Mouse (Mus musculus): ENCODE results near the gene Pax4.

The Pax4 gene

DNA sequence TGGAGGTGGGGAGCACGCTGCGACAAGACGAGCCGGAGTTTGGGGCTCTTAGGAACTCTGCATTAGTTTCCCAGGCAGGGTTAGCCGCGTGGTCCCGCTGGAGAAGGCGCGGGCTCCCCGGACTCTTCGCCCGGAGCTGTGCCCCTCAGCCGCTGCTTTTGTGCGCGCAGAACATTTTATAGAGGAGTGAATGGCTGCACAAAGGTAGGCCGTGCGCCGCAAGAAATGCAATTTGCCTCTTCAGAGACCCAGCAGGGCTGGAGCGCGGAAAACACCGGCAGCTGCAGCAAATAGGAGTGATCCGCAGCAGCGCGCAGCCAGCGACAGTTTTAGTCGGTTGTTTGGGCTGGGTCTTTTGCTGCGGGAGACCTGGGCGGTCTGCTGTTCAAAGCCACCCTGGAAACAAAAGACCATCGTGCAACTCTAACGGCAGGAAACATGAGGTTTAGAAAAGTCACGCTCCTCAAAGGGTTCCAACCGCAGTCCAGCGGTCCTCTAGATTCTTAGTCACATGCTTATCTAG, 51.4 kb downstream of the Pax4 start, which contains the start of gene Zfp800:
Zfp800 (minus strand) TSS at position 325 of the 523 bp plus-strand sequence.
- no peak for DNase-seq (ENCODE audit: low read depth in 1 of 2, low spot score in 2 of 2)

GRCm38 (mm10) chr6:28396853-28397457, 52.2 kb downstream of the Pax4 start:
- no peak for DNase-seq (ENCODE audit: low read depth in 1 of 2, low spot score in 2 of 2)

DNA sequence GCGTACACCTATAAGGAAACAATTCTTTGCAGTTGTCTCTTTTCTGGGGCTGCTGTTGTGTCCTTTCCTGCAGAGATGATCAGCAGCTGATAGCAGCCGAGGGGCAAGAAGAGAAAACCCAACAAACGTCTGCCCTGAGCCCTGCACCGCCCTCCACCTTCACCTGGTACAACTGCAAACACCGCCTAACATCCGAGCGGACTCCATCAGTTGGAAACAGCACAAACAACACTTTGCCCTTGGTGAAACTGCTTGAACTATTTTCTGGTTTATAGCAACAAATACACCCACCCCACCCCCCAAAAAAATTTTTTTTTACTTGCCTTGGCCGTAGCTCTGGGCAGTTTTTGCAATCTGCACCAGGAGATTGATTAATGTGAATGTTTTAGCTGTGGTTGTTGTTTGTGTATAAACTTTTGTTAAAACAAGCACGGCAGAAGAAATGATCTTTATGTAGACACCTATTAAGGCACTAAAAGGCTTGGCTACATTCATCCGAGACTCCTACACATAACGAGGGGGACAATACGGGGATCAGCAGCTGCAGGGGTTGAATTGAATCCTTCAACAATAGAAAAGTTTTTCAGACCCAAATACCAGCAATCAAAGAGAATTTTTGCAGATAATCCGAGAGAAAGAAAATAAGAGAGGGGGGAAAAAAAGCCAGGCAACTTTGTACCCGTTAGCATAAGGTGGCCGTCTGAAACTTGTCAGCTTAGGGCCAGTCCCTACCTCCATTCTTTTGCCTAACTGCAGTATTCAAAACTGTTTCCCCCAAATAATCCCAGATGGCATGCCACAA, 52.9 kb downstream of the Pax4 start:
- no peak for DNase-seq (ENCODE audit: low read depth in 1 of 2, low spot score in 2 of 2)

All from monocyte, adult 2 months (primary cell).